Mouse (Mus musculus) hindbrain, embryonic 10.5 days (tissue): Measurements from ENCODE around the gene Ugt1a2. TPM values are rescaled to one million over a fixed set of nuclear protein-coding genes. Genes with fewer than 3 reads are reported as not detected.
"Not testable (repeated sequence)": the region's sequence is repeated elsewhere in the genome, so short reads cannot be mapped to it uniquely, and the experiment has no call there.

Experiments used
- DNase-seq: peaks from one replicate; pipeline ENCODE4 v3.0.0-alpha.2; 2017; ENCODE audit warnings: low spot score
- H3K27ac ChIP-seq: fragments of 300-500 bp; sonication (generic); 2 replicates; pipeline ENCODE4 v1.5.1; 2016; ENCODE audit warnings: mild to moderate bottlenecking, moderate library complexity
- H3K27me3 ChIP-seq: fragments of 300-500 bp; sonication (generic); 2 replicates; pipeline ENCODE4 v1.6.1; 2016; ENCODE audit warnings: mild to moderate bottlenecking; ENCODE audit not compliant: poor library complexity, insufficient read depth, severe bottlenecking
- H3K36me3 ChIP-seq: fragments of 300-500 bp; sonication (generic); 2 replicates; pipeline ENCODE4 v1.6.1; 2016; ENCODE audit warnings: mild to moderate bottlenecking, moderate library complexity
- H3K4me1 ChIP-seq: fragments of 300-500 bp; sonication (generic); replicated peaks from 2 replicates; pipeline ENCODE4 v1.6.1; 2016; ENCODE audit warnings: mild to moderate bottlenecking
- H3K4me3 ChIP-seq: fragments of 300-500 bp; sonication (generic); 2 replicates; pipeline ENCODE4 v1.5.1; 2016; ENCODE audit warnings: mild to moderate bottlenecking, moderate library complexity
- H3K9me3 ChIP-seq: fragments of 300-500 bp; sonication (generic); 2 replicates; pipeline ENCODE4 v1.6.1; 2016; ENCODE audit warnings: mild to moderate bottlenecking, moderate library complexity
- WGBS: fragments of 180-500 bp; shearing (Covaris S2); methylation state at CpG from one replicate; pipeline ENCODE4 v1.1.7; 2016; 5-methylcytosine and 5-hydroxymethylcytosine counted together
- polyA plus RNA-seq: library from polyadenylated mRNA; unstranded; fragments of >200 nt; fragmentation: Nextera tagmentation; extraction: Ambion mirVana; gene quantifications from 2 replicates; pipeline ENCODE4 v1.2.1, GENCODE M21; 2016

The Ugt1a2 gene
- polyA plus RNA-seq, result 0.12 TPM in 1 of 2 replicates, not detected in the other

- DNase-seq, result no peak
- Histone ChIP-seq H3K27ac (no peak within 1 kb of the TSS), H3K36me3 (no peaks in the 10 kb centered on the region; the same call in 1 of the 2 replicates), H3K9me3 (peaks cover 16% of the 10 kb centered on the region), H3K4me3 (no peak within 1 kb of the TSS), H3K4me1 (peaks cover 5% of the 10 kb centered on the region; the same call in 1 of the 2 replicates), H3K27me3 (peaks cover 16% of the 10 kb centered on the region)
- 81% methylated on average over 7 of the region's 7 CpGs for WGBS
These were observed at the start of gene Ugt1a2 for GRCm38 (mm10) chr1:88200456-88200855. Gene Ugt1a2 (plus strand): TSS chr1:88200601.

GRCm38 (mm10) chr1:88158430-88158829 lies 42.0 kb upstream of the Ugt1a2 start:
- DNase-seq, result no peak
- H3K27me3 ChIP-seq, result no peaks in the 10 kb centered on the region
- no peaks in the 10 kb centered on the region for H3K36me3 ChIP-seq
- 84% methylated on average over 2 of the region's 2 CpGs for WGBS
- H3K4me3 ChIP-seq, result no peak overlapping the region
- H3K27ac ChIP-seq, result no peak overlapping the region
- H3K9me3 ChIP-seq, result no peaks in the 10 kb centered on the region
- no peaks in the 10 kb centered on the region for H3K4me1 ChIP-seq

- no peak for DNase-seq
- no peak within 1 kb of the TSS for H3K27ac ChIP-seq
- no peaks in the 10 kb centered on the region for H3K4me1 ChIP-seq
- no peak within 1 kb of the TSS for H3K4me3 ChIP-seq
- 83% methylated on average over 5 of the region's 5 CpGs for WGBS
- no peaks in the 10 kb centered on the region for H3K36me3 ChIP-seq
- no peaks in the 10 kb centered on the region for H3K27me3 ChIP-seq
- no peaks in the 10 kb centered on the region; the same call in 1 of the 2 replicates for H3K9me3 ChIP-seq
These were observed 34.7 kb upstream of the Ugt1a2 start, which contains the start of gene Ugt1a5 for GRCm38 (mm10) chr1:88165711-88166110. Gene Ugt1a5 (plus strand): TSS chr1:88166012.

GRCm38 (mm10) chr1:88172190-88172589 lies 28.2 kb upstream of the Ugt1a2 start:
- H3K9me3 ChIP-seq, result peaks cover 13% of the 10 kb centered on the region
- WGBS, result 89% methylated on average over 6 of the region's 7 CpGs
- H3K4me1 ChIP-seq, H3K27ac ChIP-seq, H3K4me3 ChIP-seq, DNase-seq, H3K36me3 ChIP-seq, H3K27me3 ChIP-seq: not testable (repeated sequence)

- WGBS, result 84% methylated on average over 1 of the region's 1 CpGs
- peaks cover 24% of the 10 kb centered on the region for H3K9me3 ChIP-seq
- H3K27ac ChIP-seq, result no peak overlapping the region
- H3K27me3 ChIP-seq, result no peaks in the 10 kb centered on the region
- DNase-seq, result no peak
- no peaks in the 10 kb centered on the region for H3K4me1 ChIP-seq
- no peaks in the 10 kb centered on the region for H3K36me3 ChIP-seq
- H3K4me3 ChIP-seq, result no peak overlapping the region
These were observed 20.7 kb upstream of the Ugt1a2 start for GRCm38 (mm10) chr1:88179657-88180056.

- Histone ChIP-seq H3K36me3 (no peaks in the 10 kb centered on the region), H3K9me3 (no peaks in the 10 kb centered on the region), H3K27me3 (no peaks in the 10 kb centered on the region), H3K4me1 (no peaks in the 10 kb centered on the region), H3K4me3 (no peak overlapping the region), H3K27ac (no peak overlapping the region)
- WGBS, result 89% methylated on average over 5 of the region's 5 CpGs
- no peak for DNase-seq
These were observed 14.0 kb upstream of the Ugt1a2 start for GRCm38 (mm10) chr1:88186325-88186935.

- Histone ChIP-seq H3K9me3 (no peaks in the 10 kb centered on the region), H3K27ac (no peak overlapping the region), H3K4me1 (no peaks in the 10 kb centered on the region), H3K36me3 (no peaks in the 10 kb centered on the region), H3K27me3 (no peaks in the 10 kb centered on the region), H3K4me3 (no peak overlapping the region)
- DNase-seq, result no peak
- 67% methylated on average over 3 of the region's 3 CpGs for WGBS
These were observed 8.3 kb upstream of the Ugt1a2 start for GRCm38 (mm10) chr1:88192136-88192535.

- Histone ChIP-seq H3K36me3 (no peaks in the 10 kb centered on the region), H3K9me3 (no peaks in the 10 kb centered on the region), H3K4me1 (no peaks in the 10 kb centered on the region), H3K4me3 (no peak overlapping the region), H3K27me3 (0 out of 2 replicates have a peak, but pooled peaks cover 4% of the 10 kb centered on the region), H3K27ac (no peak overlapping the region)
- DNase-seq, result no peak
- WGBS, result 86% methylated on average over 1 of the region's 1 CpGs
These were observed 4.7 kb upstream of the Ugt1a2 start for GRCm38 (mm10) chr1:88195687-88196086.

- DNase-seq, result no peak
- no peaks in the 10 kb centered on the region for H3K4me1 ChIP-seq
- no peak overlapping the region for H3K4me3 ChIP-seq
- no peaks in the 10 kb centered on the region for H3K36me3 ChIP-seq
- H3K27me3 ChIP-seq, result 0 out of 2 replicates have a peak, but pooled peaks cover 4% of the 10 kb centered on the region
- WGBS, result 79% methylated on average over 3 of the region's 3 CpGs
- no peaks in the 10 kb centered on the region for H3K9me3 ChIP-seq
- H3K27ac ChIP-seq, result no peak overlapping the region
These were observed 3.0 kb upstream of the Ugt1a2 start for GRCm38 (mm10) chr1:88197443-88197842.

- Histone ChIP-seq H3K4me3 (no peak overlapping the region), H3K27ac (no peak overlapping the region), H3K36me3 (no peaks in the 10 kb centered on the region; the same call in 1 of the 2 replicates), H3K4me1 (peaks cover under 1% of the 10 kb centered on the region; the same call in 1 of the 2 replicates), H3K27me3 (peaks cover 15% of the 10 kb centered on the region), H3K9me3 (peaks cover 15% of the 10 kb centered on the region)
- no peak for DNase-seq
- WGBS, result 77% methylated on average over 2 of the region's 2 CpGs
These were observed 405 bp upstream of the Ugt1a2 start for GRCm38 (mm10) chr1:88199996-88200395.

- DNase-seq, result peak; percentile 88
- H3K4me1 ChIP-seq, result peaks cover 8% of the 10 kb centered on the region; the same call in 1 of the 2 replicates
- peaks cover 19% of the 10 kb centered on the region for H3K9me3 ChIP-seq
- H3K27me3 ChIP-seq, result peaks cover 25% of the 10 kb centered on the region
- H3K27ac ChIP-seq, result peak within 1 kb of the TSS; percentile 91
- H3K4me3 ChIP-seq, result peak within 1 kb of the TSS; percentile 62
- H3K36me3 ChIP-seq, result no peaks in the 10 kb centered on the region; the same call in 1 of the 2 replicates
- WGBS, result 6% methylated on average over 62 of the region's 62 CpGs
These were observed 5.0 kb downstream of the Ugt1a2 start, which contains the start of gene Dnajb3 for GRCm38 (mm10) chr1:88205294-88205922. Gene Dnajb3 (minus strand): TSS chr1:88205782.

GRCm38 (mm10) chr1:88206843-88207479 lies 6.6 kb downstream of the Ugt1a2 start:
- no peak overlapping the region for H3K27ac ChIP-seq
- H3K27me3 ChIP-seq, result peaks cover 23% of the 10 kb centered on the region
- no peaks in the 10 kb centered on the region; the same call in 1 of the 2 replicates for H3K36me3 ChIP-seq
- no peak for DNase-seq
- no peak overlapping the region for H3K4me3 ChIP-seq
- H3K4me1 ChIP-seq, result peaks cover 8% of the 10 kb centered on the region; the same call in 1 of the 2 replicates
- peaks cover 26% of the 10 kb centered on the region for H3K9me3 ChIP-seq
- WGBS, result 80% methylated on average over 2 of the region's 2 CpGs

- Histone ChIP-seq H3K27ac (no peak within 1 kb of the TSS), H3K36me3 (no peaks in the 10 kb centered on the region), H3K9me3 (peaks cover 53% of the 10 kb centered on the region), H3K4me3 (no peak within 1 kb of the TSS), H3K27me3 (peaks cover 7% of the 10 kb centered on the region; the same call in 1 of the 2 replicates), H3K4me1 (no peaks in the 10 kb centered on the region)
- DNase-seq, result peak; percentile 9
- 70% methylated on average over 8 of the region's 8 CpGs for WGBS
These were observed 11.4 kb downstream of the Ugt1a2 start, which contains the start of gene Ugt1a1 for GRCm38 (mm10) chr1:88211812-88212211. Gene Ugt1a1 (plus strand): TSS chr1:88211959.
